Mouse (Mus musculus) lung, adult 2 months (tissue): ENCODE measurements around the gene Ryr1.

Experiments used
- CTCF ChIP-seq: fragments of 200-500 bp; IDR thresholded peaks from 2 replicates; pipeline ENCODE4 v1.5.1; 2011; ENCODE audit warnings: mild to moderate bottlenecking, low read length, control low read depth; ENCODE audit not compliant: insufficient read depth
- POLR2A ChIP-seq: fragments of 200-500 bp; IDR thresholded peaks from 2 replicates; pipeline ENCODE4 v1.6.1; 2011; ENCODE audit warnings: low read depth, mild to moderate bottlenecking, control low read depth, low read length, borderline replicate concordance; ENCODE audit errors: extremely low read depth

GRCm38 (mm10) chr7:29170755-29171561 lies 46.0 kb upstream of the Ryr1 start:
- TF ChIP-seq CTCF (no peak), POLR2A (no peak)
